Comparison of ENCODE assay signal across 7 mouse cellular contexts in the genomic region with DNA sequence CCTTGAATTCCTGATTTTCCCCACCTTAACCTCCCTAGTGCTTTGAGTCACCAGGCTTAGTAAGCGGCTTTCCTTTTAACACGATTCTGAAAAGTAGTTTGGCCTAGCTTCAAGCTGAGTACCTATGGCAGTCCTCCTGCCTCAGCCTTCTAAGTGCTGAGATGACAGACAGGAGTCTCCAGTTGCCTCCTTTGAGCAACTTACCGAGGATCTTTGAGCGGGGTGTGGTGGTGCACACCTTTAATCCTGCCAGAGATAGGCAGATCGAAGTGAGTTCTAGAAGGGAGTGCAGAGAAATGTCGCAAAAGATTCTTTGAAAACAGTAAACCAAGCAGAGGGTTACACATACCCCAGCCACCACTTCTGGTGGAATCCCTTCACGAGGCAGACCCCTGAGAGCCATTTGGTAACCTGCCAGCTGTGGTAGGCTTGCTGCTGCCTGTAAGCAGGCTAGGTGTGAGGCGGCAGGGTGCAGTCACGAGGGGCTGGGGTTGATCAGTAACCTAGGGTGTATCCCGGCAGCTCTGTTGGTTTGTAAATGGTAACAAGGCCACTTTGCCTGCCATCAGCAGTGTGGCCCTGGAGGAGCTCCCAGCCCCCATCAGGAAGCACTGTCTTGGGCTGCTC. TPM values are rescaled to one million over a fixed set of nuclear protein-coding genes. Genes with fewer than 3 reads are reported as not detected.
DNase-seq lines count a peak whose midpoint lies in the region; ATAC-seq and TF ChIP-seq lines count a peak whose summit lies in the region.

No protein-coding gene starts in this region.

- peak overlapping the region; percentile 87 for H3K4me2 ChIP-seq in liver, embryonic 15.5 days
- H3K4me2 ChIP-seq in stomach, embryonic 14.5 days (replicated peaks; ENCODE audit: low read depth, low read length): peak overlapping the region; percentile 84

- H3K27ac ChIP-seq in embryonic facial prominence, embryonic 10.5 days (replicated peaks): peak overlapping the region; percentile 100
- peak overlapping the region; percentile 97 for H3K27ac ChIP-seq in liver, embryonic 15.5 days (replicated peaks)
- H3K27ac ChIP-seq in stomach, embryonic 14.5 days (ENCODE audit: low read length): peak overlapping the region; percentile 99

- H3K79me2 ChIP-seq in C2C12 (ENCODE audit: control insufficient read depth, insufficient read depth): peaks cover 82% of the 10 kb centered on the region

- H3K4me3 ChIP-seq in C2C12 (ENCODE audit: insufficient read depth, poor library complexity, severe bottlenecking): peak overlapping the region; percentile 87
- H3K4me3 ChIP-seq in embryonic facial prominence, embryonic 10.5 days: peak overlapping the region; percentile 99
- peak overlapping the region; percentile 97 for H3K4me3 ChIP-seq in liver, embryonic 15.5 days (replicated peaks)
- peak overlapping the region; percentile 99 for H3K4me3 ChIP-seq in stomach, embryonic 14.5 days (ENCODE audit: low read depth, low read length)

- peak; percentile 40 for DNase-seq in 3T3-L1 (ENCODE audit: low read depth, low spot score)
- peak; percentile 36 for DNase-seq in embryonic facial prominence, embryonic 10.5 days (ENCODE audit: low spot score)
- peak; percentile 60 for DNase-seq in induced T-regulatory cell, adult 2 months (ENCODE audit: low read depth)
- no peak for DNase-seq in left cerebral cortex, adult 11 months (ENCODE audit: low spot score)

- H3ac ChIP-seq in C2C12 (ENCODE audit: control insufficient read depth, insufficient read length, low read depth): peak overlapping the region; percentile 93

- H3K4me1 ChIP-seq in embryonic facial prominence, embryonic 10.5 days: peaks cover 68% of the 10 kb centered on the region
- H3K4me1 ChIP-seq in liver, embryonic 15.5 days (replicated peaks): peaks cover 76% of the 10 kb centered on the region
- peaks cover 45% of the 10 kb centered on the region for H3K4me1 ChIP-seq in stomach, embryonic 14.5 days (ENCODE audit: control insufficient read depth, insufficient read depth, low read length)

- H3K9ac ChIP-seq in liver, embryonic 15.5 days: peak overlapping the region; percentile 93
- H3K9ac ChIP-seq in stomach, embryonic 14.5 days (replicated peaks; ENCODE audit: low read depth, low read length): peak overlapping the region; percentile 98

- ATAC-seq in liver, embryonic 15.5 days (ENCODE audit: insufficient read depth): no peak
- no peak for ATAC-seq in stomach, embryonic 14.5 days (ENCODE audit: insufficient number of reproducible peaks, insufficient read depth, low FRiP score, low read depth)

- H3K79me3 ChIP-seq in C2C12 (ENCODE audit: low read depth): peaks cover 69% of the 10 kb centered on the region

- TF ChIP-seq CTCF in C2C12 (IDR thresholded peaks at IDR 0.05; ENCODE audit: control insufficient read depth, insufficient read depth, insufficient read length): no peak

- H3K36me3 ChIP-seq in C2C12 (ENCODE audit: control insufficient read depth, insufficient read depth): peaks cover 50% of the 10 kb centered on the region
- H3K36me3 ChIP-seq in embryonic facial prominence, embryonic 10.5 days (replicated peaks): peaks cover 61% of the 10 kb centered on the region
- peaks cover 45% of the 10 kb centered on the region for H3K36me3 ChIP-seq in liver, embryonic 15.5 days (replicated peaks)
- H3K36me3 ChIP-seq in stomach, embryonic 14.5 days (ENCODE audit: control insufficient read depth, insufficient read depth, low read length): peaks cover 42% of the 10 kb centered on the region

- no peaks in the 10 kb centered on the region for H3K9me3 ChIP-seq in embryonic facial prominence, embryonic 10.5 days
- no peaks in the 10 kb centered on the region for H3K9me3 ChIP-seq in liver, embryonic 15.5 days (replicated peaks)
- H3K9me3 ChIP-seq in stomach, embryonic 14.5 days (ENCODE audit: control insufficient read depth, low read depth, low read length): no peaks in the 10 kb centered on the region

- WGBS in embryonic facial prominence, embryonic 10.5 days: 7% methylated on average over 10 of the region's 10 CpGs
- under 1% methylated on average over 10 of the region's 10 CpGs for WGBS in liver, embryonic 15.5 days (ENCODE audit: insufficient replicate concordance)
- under 1% methylated on average over 10 of the region's 10 CpGs for WGBS in stomach, embryonic 14.5 days

- no peaks in the 10 kb centered on the region for H3K27me3 ChIP-seq in C2C12 (ENCODE audit: control insufficient read depth, insufficient read depth, insufficient read length)
- no peaks in the 10 kb centered on the region for H3K27me3 ChIP-seq in embryonic facial prominence, embryonic 10.5 days (replicated peaks; ENCODE audit: low read depth, poor library complexity, severe bottlenecking)
- H3K27me3 ChIP-seq in liver, embryonic 15.5 days: no peaks in the 10 kb centered on the region
- H3K27me3 ChIP-seq in stomach, embryonic 14.5 days (ENCODE audit: control insufficient read depth, insufficient read depth, low read length): no peaks in the 10 kb centered on the region

TF ChIP-seq in C2C12, 6 proteins besides CTCF, POLR2A, EP300 and RAD21:
- no peak for TF ChIP-seq MYOD1 (IDR thresholded peaks at IDR 0.05; ENCODE audit: control insufficient read depth, insufficient read length, low read depth)
- TF ChIP-seq FOSL1 (IDR thresholded peaks at IDR 0.05; ENCODE audit: insufficient read depth, low read length, poor library complexity, severe bottlenecking): no peak
- no peak for TF ChIP-seq CEBPB (IDR thresholded peaks at IDR 0.05; ENCODE audit: low read depth)
- TF ChIP-seq MAX (IDR thresholded peaks at IDR 0.05): no peak
- no peak for TF ChIP-seq MYOG (IDR thresholded peaks at IDR 0.05; ENCODE audit: control insufficient read depth, extremely low read depth, insufficient read length)
- TF ChIP-seq USF1 (IDR thresholded peaks at IDR 0.05; ENCODE audit: low read depth): no peak

RNA-seq across cellular contexts. Expression of gene Ptbp1, which starts 1.4 kb away (rescaled TPM):
- polyA plus RNA-seq in C2C12 (2012; fragmentation: generic; extraction: Trizol): 345 TPM
- 406 and 416 TPM in 2 replicates for polyA plus RNA-seq in embryonic facial prominence, embryonic 10.5 days (2016; fragmentation: Nextera tagmentation; extraction: Ambion mirVana)
- polyA plus RNA-seq in liver, embryonic 15.5 days (2015; fragmentation: Nextera tagmentation; extraction: Ambion mirVana): 120 and 133 TPM in 2 replicates
- 237 and 275 TPM in 2 replicates for polyA plus RNA-seq in stomach, embryonic 14.5 days (2014; fragmentation: Nextera tagmentation; extraction: Ambion mirVana)

RNA-seq across cellular contexts. Expression of gene Prtn3, which starts 18.6 kb away (rescaled TPM):
- not detected for polyA plus RNA-seq in C2C12 (2012; fragmentation: generic; extraction: Trizol)
- 9.3 and 12.3 TPM in 2 replicates for polyA plus RNA-seq in embryonic facial prominence, embryonic 10.5 days (2016; fragmentation: Nextera tagmentation; extraction: Ambion mirVana)
- 112 and 131 TPM in 2 replicates for polyA plus RNA-seq in liver, embryonic 15.5 days (2015; fragmentation: Nextera tagmentation; extraction: Ambion mirVana)
- 2.9 and 5.6 TPM in 2 replicates for polyA plus RNA-seq in stomach, embryonic 14.5 days (2014; fragmentation: Nextera tagmentation; extraction: Ambion mirVana)

RNA-seq across cellular contexts. Expression of gene Plppr3, which starts 18.8 kb away (rescaled TPM):
- polyA plus RNA-seq in C2C12 (2012; fragmentation: generic; extraction: Trizol): 2.3 TPM
- polyA plus RNA-seq in embryonic facial prominence, embryonic 10.5 days (2016; fragmentation: Nextera tagmentation; extraction: Ambion mirVana): 123 and 139 TPM in 2 replicates
- 5.8 and 6.1 TPM in 2 replicates for polyA plus RNA-seq in liver, embryonic 15.5 days (2015; fragmentation: Nextera tagmentation; extraction: Ambion mirVana)
- 41.3 and 51.7 TPM in 2 replicates for polyA plus RNA-seq in stomach, embryonic 14.5 days (2014; fragmentation: Nextera tagmentation; extraction: Ambion mirVana)

RNA-seq across cellular contexts. Expression of gene Elane, which starts 30.4 kb away (rescaled TPM):
- not detected for polyA plus RNA-seq in C2C12 (2012; fragmentation: generic; extraction: Trizol)
- 0.20 TPM in 1 of 2 replicates, not detected in the other for polyA plus RNA-seq in embryonic facial prominence, embryonic 10.5 days (2016; fragmentation: Nextera tagmentation; extraction: Ambion mirVana)
- 211 and 227 TPM in 2 replicates for polyA plus RNA-seq in liver, embryonic 15.5 days (2015; fragmentation: Nextera tagmentation; extraction: Ambion mirVana)
- 0.88 and 3.3 TPM in 2 replicates for polyA plus RNA-seq in stomach, embryonic 14.5 days (2014; fragmentation: Nextera tagmentation; extraction: Ambion mirVana)

RNA-seq across cellular contexts. Expression of gene Misp, which starts 34.9 kb away (rescaled TPM):
- not detected for polyA plus RNA-seq in C2C12 (2012; fragmentation: generic; extraction: Trizol)
- 1.7 and 2.2 TPM in 2 replicates for polyA plus RNA-seq in embryonic facial prominence, embryonic 10.5 days (2016; fragmentation: Nextera tagmentation; extraction: Ambion mirVana)
- 0.50 TPM in 2 replicates for polyA plus RNA-seq in liver, embryonic 15.5 days (2015; fragmentation: Nextera tagmentation; extraction: Ambion mirVana)
- 27.6 and 33.1 TPM in 2 replicates for polyA plus RNA-seq in stomach, embryonic 14.5 days (2014; fragmentation: Nextera tagmentation; extraction: Ambion mirVana)
